Mouse (Mus musculus): ENCODE measurements at regions not wholly inside any gene's neighbourhood (a gene's known extent, or its start where the extent isn't known, plus 50 kb on each side); places are given as distances from the start of the nearest gene placed in this dataset.

- TF ChIP-seq CTCF (IDR thresholded peaks at IDR 0.05) (no peak), POLR2A (IDR thresholded peaks at IDR 0.05; ENCODE audit: insufficient read depth, low read depth, low read length) (no peak)
Measured at GRCm38 (mm10) chr2:115346551-115346950, 235.0 kb upstream of the BC052040 start.

Data from heart, adult 2 months (tissue).